Mouse (Mus musculus) C2C12 (cell line): ENCODE measurements around the gene Samd1.

Experiments used
- CEBPB ChIP-seq: IDR thresholded peaks from one replicate; pipeline ENCODE4 v1.6.1; 2011; ENCODE audit warnings: low read depth, mild to moderate bottlenecking, control low read depth, moderate library complexity
- CTCF ChIP-seq: IDR thresholded peaks from one replicate; pipeline ENCODE4 v1.5.1; 2011; ENCODE audit not compliant: control insufficient read depth, insufficient read depth, insufficient read length
- FOSL1 ChIP-seq: IDR thresholded peaks from one replicate; pipeline ENCODE4 v1.8.0; 2011; ENCODE audit warnings: mild to moderate bottlenecking, low read length; ENCODE audit not compliant: poor library complexity, insufficient read depth, severe bottlenecking
- MAX ChIP-seq: IDR thresholded peaks from one replicate; pipeline ENCODE4 v1.6.1; 2011; ENCODE audit warnings: mild to moderate bottlenecking, control low read depth
- USF1 ChIP-seq: IDR thresholded peaks from one replicate; pipeline ENCODE4 v1.6.1; 2011; ENCODE audit warnings: low read depth, mild to moderate bottlenecking, control low read depth, moderate library complexity

DNA sequence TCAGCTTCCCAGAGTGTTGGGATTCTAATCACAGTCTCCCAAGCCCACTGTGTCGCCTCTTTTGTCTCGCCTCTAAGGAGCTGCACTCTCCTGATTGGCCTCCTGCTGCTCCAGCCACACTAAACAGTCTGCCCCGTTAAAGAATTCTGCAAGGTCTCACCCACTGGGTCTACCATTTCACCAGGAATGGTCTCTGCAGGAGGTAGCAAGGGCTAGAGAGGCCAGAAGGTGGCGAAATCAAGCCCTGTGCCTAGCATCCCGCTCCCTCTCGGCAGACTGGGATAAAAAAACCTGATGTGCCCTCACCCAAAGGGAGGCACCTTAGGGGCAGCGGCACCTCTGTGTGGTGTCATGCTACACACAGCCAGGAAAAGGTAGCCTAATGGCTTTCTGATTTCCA lies 46.6 kb downstream of the Samd1 start:
- TF ChIP-seq MAX (no peak), CTCF (no peak), USF1 (no peak), FOSL1 (no peak), CEBPB (no peak)
